Mouse (Mus musculus): Measurements from ENCODE around the gene Gdi1.
"Not testable (repeated sequence)": the region's sequence is repeated elsewhere in the genome, so short reads cannot be mapped to it uniquely, and the experiment has no call there.

Gene Gdi1

DNA sequence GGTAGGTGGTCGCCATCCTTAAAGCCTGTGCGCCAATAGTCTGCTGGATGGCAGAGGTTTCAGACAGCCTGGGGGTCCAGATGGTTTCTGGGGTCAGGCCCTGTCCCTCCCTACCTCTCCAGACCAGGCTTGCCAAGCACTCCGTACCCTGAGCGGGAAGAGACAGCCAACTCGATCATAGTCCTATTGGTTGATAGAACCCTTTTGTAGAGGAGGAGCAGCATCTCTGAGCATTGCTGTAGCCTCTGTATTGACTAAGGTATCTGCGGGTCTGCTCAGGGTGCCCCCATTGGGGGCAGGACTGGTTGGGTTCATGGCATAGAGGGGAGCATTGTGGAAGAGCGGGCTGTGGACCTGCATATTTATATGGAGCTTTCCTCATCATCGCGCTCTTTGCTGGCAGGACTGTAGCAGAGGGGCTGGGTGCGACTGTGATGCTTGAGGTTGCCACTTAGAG, 24.4 kb downstream of the Gdi1 start:
- DNase-seq (ENCODE audit: low spot score) = no peak

DNA sequence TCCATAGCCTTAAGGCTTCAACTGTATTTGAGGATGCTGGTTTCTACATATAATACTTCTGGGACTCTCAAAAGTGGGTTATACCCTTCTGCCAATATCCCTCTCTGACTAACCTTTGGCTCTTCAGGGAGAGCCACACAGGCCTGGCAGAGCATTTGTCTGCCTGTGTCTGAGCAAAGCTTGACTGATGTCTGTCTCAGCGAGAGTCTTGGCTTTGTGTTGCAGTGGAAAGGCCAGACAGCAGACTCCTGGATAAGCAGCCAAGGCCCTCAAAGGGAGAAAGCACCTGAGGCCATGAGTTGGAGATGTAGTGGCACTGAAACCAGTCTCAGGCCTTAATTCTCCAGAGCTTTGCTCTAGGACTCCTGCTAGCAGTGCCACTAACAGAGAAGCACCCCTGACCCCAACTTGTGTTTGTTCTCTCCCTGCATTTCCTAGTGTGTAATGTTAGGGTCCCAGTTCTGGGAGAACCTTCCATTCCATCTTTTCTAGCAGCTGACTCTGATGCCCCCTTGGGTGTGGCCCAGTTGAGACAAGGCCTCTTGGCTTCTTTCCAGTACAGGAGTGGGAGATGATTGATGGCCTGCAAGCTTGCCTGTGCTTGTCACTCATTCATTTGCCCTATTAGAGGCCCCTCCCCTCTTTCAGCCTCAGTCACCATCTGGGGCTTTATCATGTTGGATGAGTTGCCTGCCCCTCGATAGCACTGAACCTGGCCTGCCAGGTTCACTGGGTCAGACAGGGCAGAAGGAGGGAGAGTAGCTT, 25.6 kb downstream of the Gdi1 start:
- DNase-seq (ENCODE audit: low spot score) = no peak

DNA sequence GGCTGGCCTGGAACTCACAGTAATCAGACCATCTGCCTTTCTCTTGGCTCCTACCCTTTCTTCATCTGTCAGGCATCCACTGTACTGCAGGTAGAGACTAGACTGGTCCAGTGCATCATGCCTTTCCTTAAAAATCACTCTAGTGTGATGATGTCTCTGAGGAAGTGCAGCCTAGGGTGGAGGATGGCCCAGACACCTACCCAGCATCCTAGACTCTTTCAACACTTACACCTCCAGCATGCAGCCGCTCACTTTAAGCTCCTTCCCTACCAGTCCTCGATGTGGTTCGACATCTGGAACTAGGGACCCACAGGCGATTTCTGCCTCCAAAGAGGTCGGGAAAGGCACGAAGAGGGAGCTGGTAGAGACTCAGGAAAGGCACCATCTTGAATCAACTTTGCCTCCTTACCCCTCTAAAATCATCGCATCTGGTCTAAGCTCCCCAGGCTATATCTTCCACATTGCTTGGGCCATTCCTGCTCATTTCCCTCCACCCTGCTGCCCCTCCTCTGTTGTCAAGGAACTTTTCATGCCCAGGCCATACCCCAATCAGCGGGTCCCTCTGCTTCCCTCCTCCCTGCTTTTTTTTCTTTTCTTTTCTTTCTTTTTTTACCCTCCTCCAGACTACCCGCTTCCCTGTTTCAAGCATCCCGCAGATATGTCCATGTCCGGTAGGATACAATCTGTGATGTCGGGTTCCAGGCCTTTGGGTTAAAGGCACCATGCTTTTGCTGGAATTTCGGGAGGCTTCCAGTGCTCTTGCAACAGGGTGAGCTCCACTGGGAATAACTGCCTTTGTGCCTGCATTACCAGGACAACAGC, 48.1 kb downstream of the Gdi1 start:
- no peak for DNase-seq (ENCODE audit: low spot score)

DNA sequence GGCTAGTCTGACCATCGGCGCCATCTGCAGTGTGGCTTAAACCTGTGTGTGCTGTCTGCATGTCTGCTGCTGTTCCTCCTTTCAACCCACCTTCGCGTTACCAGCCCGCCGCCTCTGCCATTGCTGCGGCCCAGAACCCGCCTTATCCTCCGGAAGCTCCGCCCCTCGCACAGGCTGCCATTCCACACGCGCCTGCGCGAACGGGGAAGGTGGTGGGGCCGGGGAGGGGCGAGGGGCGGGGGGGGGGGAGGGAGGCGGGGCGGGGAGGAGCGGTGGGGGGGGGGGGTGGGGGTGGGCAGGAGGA, 48.6 kb downstream of the Gdi1 start, which contains the start of gene Lage3:
Lage3 (minus strand) TSS at position 152 of the 304 bp plus-strand sequence.
- peak; percentile 52 for DNase-seq (ENCODE audit: low spot score)

DNA sequence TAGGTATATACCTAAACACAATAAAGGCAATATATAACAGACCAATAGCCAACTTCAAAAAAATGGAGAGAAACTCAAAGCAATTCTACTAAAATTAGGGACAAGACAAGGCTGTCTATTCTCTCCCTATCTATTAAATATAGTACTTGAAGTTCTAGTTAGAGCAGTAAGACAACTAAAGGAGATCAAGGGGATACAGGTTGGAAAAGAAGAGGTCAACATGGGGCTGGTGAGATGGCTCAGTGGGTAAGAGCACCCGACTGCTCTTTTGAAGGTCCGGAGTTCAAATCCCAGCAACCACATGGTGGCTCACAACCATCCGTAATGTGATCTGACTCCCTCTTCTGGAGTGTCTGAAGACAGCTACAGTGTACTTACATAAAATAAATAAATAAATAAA, 52.3 kb downstream of the Gdi1 start:
- not testable (repeated sequence) for DNase-seq (ENCODE audit: low spot score)

- no peak for DNase-seq (ENCODE audit: low spot score)
Observed at GRCm38 (mm10) chrX:74359171-74359570, 54.4 kb downstream of the Gdi1 start.
